Mouse (Mus musculus) embryonic facial prominence, embryonic 13.5 days (tissue): ENCODE data around the gene Mast3. TPM values are rescaled to one million over a fixed set of nuclear protein-coding genes. Genes with fewer than 3 reads are reported as not detected.

Source experiments
- ATAC-seq: fragments of 200-750 bp; cut with Nextera tagmentation; 2 replicates; pipeline ENCODE4 v1.8.0; 2017; ENCODE audit warnings: low read depth; ENCODE audit not compliant: insufficient number of reproducible peaks, insufficient read depth, low FRiP score, low TSS enrichment
- H3K27ac ChIP-seq: fragments of 300-500 bp; sonication (generic); 2 replicates; pipeline ENCODE4 v1.5.1; 2015; ENCODE audit warnings: moderate library complexity, mild to moderate bottlenecking, inconsistent platforms
- H3K27me3 ChIP-seq: fragments of 300-500 bp; sonication (generic); 2 replicates; pipeline ENCODE4 v1.6.1; 2015; ENCODE audit warnings: mild to moderate bottlenecking, inconsistent platforms
- H3K36me3 ChIP-seq: fragments of 300-500 bp; sonication (generic); 2 replicates; pipeline ENCODE4 v1.6.1; 2015; ENCODE audit warnings: mild to moderate bottlenecking, inconsistent platforms
- H3K4me1 ChIP-seq: fragments of 300-500 bp; sonication (generic); 2 replicates; pipeline ENCODE4 v1.6.1; 2015; ENCODE audit warnings: inconsistent platforms
- H3K4me2 ChIP-seq: fragments of 300-500 bp; sonication (generic); 2 replicates; pipeline ENCODE4 v1.6.1; 2015; ENCODE audit warnings: moderate library complexity, mild to moderate bottlenecking, inconsistent platforms
- H3K4me3 ChIP-seq: fragments of 300-500 bp; sonication (generic); 2 replicates; pipeline ENCODE4 v1.5.1; 2015; ENCODE audit warnings: mild to moderate bottlenecking, inconsistent platforms
- H3K9ac ChIP-seq: fragments of 300-500 bp; sonication (generic); 2 replicates; pipeline ENCODE4 v1.6.1; 2015; ENCODE audit warnings: mild to moderate bottlenecking, inconsistent platforms
- H3K9me3 ChIP-seq: fragments of 300-500 bp; sonication (generic); 2 replicates; pipeline ENCODE4 v1.6.1; 2016; ENCODE audit warnings: inconsistent platforms
- WGBS: fragments of 180-500 bp; shearing (Covaris S2); methylation state at CpG from one replicate; pipeline ENCODE4 v1.1.7; 2015; ENCODE audit warnings: mixed read lengths; 5-methylcytosine and 5-hydroxymethylcytosine counted together
- polyA plus RNA-seq: library from polyadenylated mRNA; unstranded; fragments of >200 nt; fragmentation: Nextera tagmentation; extraction: Ambion mirVana; gene quantifications from 2 replicates; pipeline ENCODE4 v1.2.1, GENCODE M21; 2015

Gene Mast3
- polyA plus RNA-seq = 12.5 and 13.8 TPM in 2 replicates

DNA sequence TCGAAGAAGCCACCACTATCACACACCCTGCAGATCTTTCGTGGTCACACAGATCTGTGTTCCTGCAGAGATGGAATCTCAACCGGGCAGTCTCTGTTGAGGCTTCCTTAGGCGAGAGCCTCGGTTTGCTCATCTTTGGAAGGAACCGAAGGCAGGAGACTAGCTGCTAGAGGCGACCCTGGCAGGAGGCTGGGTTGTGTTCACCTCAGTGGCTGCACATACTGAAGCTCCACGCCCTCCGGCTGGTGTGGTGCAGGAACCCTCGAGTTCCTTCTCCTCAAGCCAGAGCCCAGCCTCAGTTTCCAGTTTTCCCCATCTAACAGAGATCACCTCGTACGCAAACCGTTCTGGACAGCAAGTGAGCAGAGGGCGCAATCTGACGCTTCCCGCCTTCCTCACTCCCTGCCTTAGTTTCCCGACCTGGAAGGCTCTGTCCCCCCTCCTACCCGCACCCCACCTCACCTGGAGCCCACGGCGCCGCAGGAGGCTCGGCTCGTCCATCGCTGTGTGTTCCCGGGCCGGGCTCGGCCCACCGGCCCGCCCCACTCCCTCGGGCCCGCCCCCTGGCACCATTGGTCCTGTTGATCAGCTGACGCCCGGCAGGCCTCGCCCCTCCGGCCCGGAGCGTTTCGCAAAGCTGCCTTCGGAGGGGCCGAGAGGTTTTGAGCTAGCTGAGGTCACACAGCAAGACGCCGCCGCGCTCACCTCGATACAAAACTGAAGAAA is at the start of gene Mast3:
Mast3 (minus strand) TSS at position 574 of the 726 bp plus-strand sequence.
- Histone ChIP-seq H3K27ac (peak within 1 kb of the TSS; percentile 5; the same call in 1 of the 2 replicates), H3K4me2 (peak within 1 kb of the TSS; percentile 89), H3K4me1 (peaks cover 15% of the 10 kb centered on the region), H3K9ac (peak within 1 kb of the TSS; percentile 65), H3K27me3 (peaks cover 70% of the 10 kb centered on the region), H3K36me3 (no peaks in the 10 kb centered on the region), H3K9me3 (no peaks in the 10 kb centered on the region), H3K4me3 (peak within 1 kb of the TSS; percentile 59)
- peak; percentile 75 for ATAC-seq
- WGBS = under 1% methylated on average over 45 of the region's 45 CpGs

DNA sequence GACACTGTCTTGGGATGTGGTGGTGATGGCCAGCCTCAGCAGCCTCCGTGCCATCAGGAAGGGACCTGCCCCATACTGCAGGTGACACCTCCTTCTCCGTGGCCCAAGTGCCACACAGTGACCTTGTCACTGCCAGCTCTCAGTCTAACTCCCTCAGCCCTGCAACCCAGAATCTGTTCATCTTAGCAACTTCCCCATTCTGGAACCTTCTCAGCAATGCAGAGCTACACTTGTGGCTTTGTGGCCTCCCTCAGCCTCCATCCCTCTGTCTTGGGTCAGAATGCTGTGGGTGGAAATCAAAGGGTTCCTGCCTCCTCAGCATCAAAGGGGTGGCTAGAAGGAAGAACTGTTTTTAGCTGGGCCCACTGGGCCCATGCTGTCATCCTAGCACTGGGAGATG is 49.0 kb upstream of the Mast3 start:
- H3K36me3 ChIP-seq = 0 out of 2 replicates have a peak, but pooled peaks cover 5% of the 10 kb centered on the region
- H3K9ac ChIP-seq = no peak overlapping the region
- H3K9me3 ChIP-seq = no peaks in the 10 kb centered on the region
- no peaks in the 10 kb centered on the region for H3K27me3 ChIP-seq
- ATAC-seq = no peak
- no peak overlapping the region for H3K4me2 ChIP-seq
- peaks cover 22% of the 10 kb centered on the region for H3K4me1 ChIP-seq
- no peak overlapping the region for H3K4me3 ChIP-seq
- no peak overlapping the region for H3K27ac ChIP-seq
- 83% methylated on average over 2 of the region's 2 CpGs for WGBS

DNA sequence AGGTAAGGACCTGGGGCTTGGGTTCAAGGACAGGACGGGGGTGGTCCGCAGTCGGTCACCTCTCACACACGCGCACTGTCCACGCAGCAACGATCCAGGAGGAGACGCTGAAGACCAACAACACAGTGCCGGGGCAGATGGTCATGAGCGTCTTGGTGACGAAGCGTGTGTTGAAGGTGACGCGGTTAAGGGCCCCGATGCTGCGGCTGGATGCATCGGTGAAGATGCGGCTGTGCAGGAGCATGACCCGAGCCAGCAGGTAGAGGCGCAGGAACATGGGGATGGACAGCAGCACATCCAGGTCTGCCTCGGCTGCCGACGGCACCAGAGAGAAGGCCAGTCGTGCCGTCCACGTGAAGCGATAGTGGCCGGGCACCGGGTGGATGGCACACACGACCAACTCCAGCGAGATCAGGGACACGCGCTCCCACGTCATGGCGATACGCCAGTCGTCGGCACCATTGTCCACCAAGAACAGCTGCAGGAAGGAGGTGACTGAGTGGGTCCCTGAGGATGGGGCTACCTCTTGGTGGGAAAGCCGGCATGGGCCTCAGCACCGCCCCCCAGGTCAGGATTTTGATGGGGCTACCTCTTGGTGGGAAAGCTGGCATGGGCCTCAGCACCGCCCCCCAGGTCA is 47.9 kb upstream of the Mast3 start:
- WGBS = 91% methylated on average over 41 of the region's 41 CpGs
- no peak for ATAC-seq
- peak overlapping the region; percentile 27; the same call in 1 of the 2 replicates for H3K9ac ChIP-seq

DNA sequence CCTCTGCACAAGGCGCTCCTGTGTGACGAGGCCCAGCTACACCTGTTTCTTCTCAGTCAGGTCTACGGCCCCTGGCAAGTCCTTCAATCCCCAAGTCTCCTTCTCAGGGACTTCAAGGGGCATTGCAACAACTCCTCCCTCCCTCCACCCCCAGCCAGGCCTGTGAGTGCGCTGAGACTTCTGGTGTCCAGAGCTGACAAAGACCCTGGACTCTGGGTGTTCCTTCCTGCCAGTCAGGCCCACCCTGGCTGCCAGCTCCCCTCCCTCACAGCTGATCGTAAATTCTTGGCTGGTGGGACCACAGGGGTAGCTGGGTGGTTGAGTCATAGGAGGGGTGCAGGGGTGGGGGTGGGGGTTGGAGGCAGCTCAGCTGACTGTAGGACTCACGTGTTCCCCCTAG is 47.0 kb upstream of the Mast3 start:
- Histone ChIP-seq H3K4me3 (no peak overlapping the region), H3K4me2 (no peak overlapping the region), H3K27me3 (0 out of 2 replicates have a peak, but pooled peaks cover 1% of the 10 kb centered on the region), H3K27ac (no peak overlapping the region), H3K4me1 (peaks cover 6% of the 10 kb centered on the region), H3K36me3 (0 out of 2 replicates have a peak, but pooled peaks cover 5% of the 10 kb centered on the region), H3K9ac (no peak overlapping the region), H3K9me3 (no peaks in the 10 kb centered on the region)
- WGBS = 52% methylated on average over 6 of the region's 6 CpGs
- ATAC-seq = no peak

More for the DNA sequence above, 47.9 kb upstream of the Mast3 start:
- no peak overlapping the region for H3K4me2 ChIP-seq
- H3K27me3 ChIP-seq = no peaks in the 10 kb centered on the region
- H3K36me3 ChIP-seq = 0 out of 2 replicates have a peak, but pooled peaks cover 5% of the 10 kb centered on the region
- H3K4me1 ChIP-seq = peaks cover 14% of the 10 kb centered on the region
- H3K27ac ChIP-seq = no peak overlapping the region
- no peaks in the 10 kb centered on the region for H3K9me3 ChIP-seq
- no peak overlapping the region for H3K4me3 ChIP-seq

DNA sequence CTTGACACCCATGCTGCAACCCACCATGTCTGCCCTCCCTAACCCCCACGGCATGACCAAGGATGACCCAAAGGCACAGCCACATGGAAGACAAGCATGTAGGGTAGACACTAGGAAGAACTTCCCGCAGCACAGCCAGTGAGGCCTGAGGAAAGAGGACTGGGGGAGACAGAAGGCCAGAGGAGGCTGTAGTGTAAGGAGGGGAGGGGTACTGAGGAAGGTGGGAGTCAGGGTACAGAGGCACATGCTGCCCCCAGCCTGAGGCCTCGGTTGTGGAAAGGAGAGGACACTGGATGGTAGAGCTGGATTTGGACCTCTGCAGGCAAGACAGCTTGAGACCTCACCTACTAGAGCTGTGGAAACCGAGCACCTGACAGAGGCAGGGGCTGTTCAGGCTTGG is 46.1 kb upstream of the Mast3 start:
- Histone ChIP-seq H3K4me2 (no peak overlapping the region), H3K9me3 (no peaks in the 10 kb centered on the region), H3K27ac (no peak overlapping the region), H3K4me1 (no peaks in the 10 kb centered on the region; the same call in 1 of the 2 replicates), H3K36me3 (0 out of 2 replicates have a peak, but pooled peaks cover 5% of the 10 kb centered on the region), H3K27me3 (0 out of 2 replicates have a peak, but pooled peaks cover 3% of the 10 kb centered on the region), H3K4me3 (no peak overlapping the region), H3K9ac (no peak overlapping the region)
- no peak for ATAC-seq
- 85% methylated on average over 4 of the region's 4 CpGs for WGBS

DNA sequence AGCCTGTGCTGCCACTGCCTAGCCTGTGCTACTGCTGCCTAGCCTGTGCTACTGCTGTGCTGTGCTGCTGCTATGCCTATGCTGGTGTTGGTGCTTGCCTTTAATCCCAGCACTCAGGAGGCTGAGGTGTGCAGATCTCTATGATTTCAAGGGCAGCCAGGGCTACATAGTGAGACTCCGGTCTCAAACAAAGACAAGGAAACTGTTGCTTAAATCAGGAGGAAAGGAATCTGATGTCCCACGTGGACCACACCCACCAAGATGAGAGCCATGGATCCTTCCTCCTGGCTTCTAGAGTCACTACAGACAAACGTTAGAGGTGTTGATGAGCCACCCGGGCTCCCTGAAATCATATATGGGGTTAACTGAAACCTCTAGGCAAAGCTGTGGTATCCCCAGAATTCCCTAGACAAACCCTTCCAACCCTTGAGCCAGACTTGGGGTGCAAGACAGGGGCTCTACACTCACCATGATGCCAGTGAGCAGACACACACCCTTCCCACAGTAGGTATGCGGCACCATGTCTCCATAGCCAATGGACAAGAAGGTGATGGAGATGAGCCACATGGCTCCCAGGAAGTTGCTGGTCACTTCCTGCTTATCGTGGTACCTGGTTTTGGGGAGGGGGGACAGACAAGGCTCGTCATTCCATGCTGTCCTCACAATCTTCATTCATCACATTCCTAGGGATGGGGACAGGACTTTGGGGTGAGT is 45.4 kb upstream of the Mast3 start:
- WGBS = 74% methylated on average over 7 of the region's 7 CpGs
- 0 out of 2 replicates have a peak, but pooled peaks cover 3% of the 10 kb centered on the region for H3K27me3 ChIP-seq
- H3K27ac ChIP-seq = no peak overlapping the region
- ATAC-seq = no peak
- no peak overlapping the region for H3K4me3 ChIP-seq
- H3K9me3 ChIP-seq = no peaks in the 10 kb centered on the region
- 0 out of 2 replicates have a peak, but pooled peaks cover 5% of the 10 kb centered on the region for H3K36me3 ChIP-seq
- no peaks in the 10 kb centered on the region; the same call in 1 of the 2 replicates for H3K4me1 ChIP-seq
- no peak overlapping the region for H3K9ac ChIP-seq
- H3K4me2 ChIP-seq = no peak overlapping the region

DNA sequence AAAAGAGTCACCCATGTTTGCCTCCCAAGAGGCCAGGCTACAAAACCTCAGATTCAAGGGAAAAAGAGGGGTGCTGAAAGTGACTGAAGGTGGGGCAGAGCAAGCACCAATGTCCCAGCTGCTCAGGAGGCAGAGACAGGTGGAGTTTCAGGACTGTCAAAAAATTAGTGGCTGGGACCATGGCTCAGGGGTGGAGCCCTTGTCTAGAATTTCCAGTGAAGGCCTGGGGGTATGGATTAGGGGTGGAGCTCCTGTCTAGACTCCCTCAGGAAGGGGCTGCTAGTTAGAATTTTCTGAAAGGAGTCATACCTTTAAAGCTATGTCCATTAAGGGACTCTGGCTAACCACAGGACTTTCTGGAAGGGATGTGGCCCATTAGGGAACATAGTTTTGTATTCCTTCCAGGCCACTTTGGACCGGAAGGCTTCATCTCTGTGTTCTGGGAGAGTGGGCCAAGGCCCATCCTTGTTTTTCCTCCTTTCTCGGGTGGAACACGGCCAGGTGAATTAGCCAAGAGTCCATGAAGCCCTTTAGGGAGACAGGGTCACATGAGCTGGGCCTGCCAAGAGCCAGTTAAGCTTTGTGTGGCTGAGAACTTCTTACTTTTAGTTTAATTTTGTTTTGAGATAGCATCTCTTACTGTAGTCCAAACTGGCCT is 44.6 kb upstream of the Mast3 start:
- ATAC-seq = no peak
- Histone ChIP-seq H3K4me2 (no peak overlapping the region), H3K27ac (no peak overlapping the region), H3K4me3 (no peak overlapping the region), H3K36me3 (no peaks in the 10 kb centered on the region), H3K9me3 (no peaks in the 10 kb centered on the region), H3K27me3 (0 out of 2 replicates have a peak, but pooled peaks cover 3% of the 10 kb centered on the region), H3K4me1 (no peaks in the 10 kb centered on the region; the same call in none of the 2 replicates), H3K9ac (no peak overlapping the region)
- WGBS = 76% methylated on average over 3 of the region's 3 CpGs

DNA sequence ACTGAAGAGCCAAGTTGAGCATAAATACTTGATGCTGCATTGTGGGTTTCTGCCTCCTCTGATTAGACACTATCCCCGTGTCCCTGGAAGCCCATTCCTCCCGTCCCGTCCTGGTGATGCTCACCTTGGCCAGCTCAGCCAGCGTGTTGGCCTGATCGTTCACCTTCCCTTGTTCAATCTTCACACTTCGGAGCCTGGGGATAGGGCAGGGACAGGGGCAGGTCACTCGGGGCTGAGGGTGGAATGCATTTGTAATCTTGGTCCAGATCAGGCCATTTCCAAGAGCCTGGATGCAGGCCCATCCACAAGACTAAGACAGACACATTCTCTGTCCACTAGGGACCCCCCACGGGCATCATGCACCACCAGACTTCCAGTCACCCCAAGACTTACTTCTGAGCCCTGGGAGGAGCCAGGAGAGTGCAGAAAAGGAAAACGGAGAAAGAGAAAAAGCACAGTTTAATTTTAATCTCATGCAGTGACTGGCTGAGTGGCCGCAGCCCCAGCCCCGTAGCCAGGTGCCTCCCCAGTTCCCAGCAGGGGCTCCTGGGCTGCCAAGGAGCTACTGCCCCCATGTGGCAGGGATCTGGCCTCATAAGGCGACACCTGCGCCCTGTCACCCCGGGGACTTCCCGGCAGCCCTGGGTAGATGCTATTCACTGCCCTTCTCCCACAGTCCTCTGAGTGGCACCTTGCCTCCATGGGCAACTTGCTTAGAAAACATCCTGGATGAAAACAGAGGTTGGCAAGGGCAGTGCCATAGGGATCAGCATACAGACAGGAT is 41.7 kb upstream of the Mast3 start:
- no peak for ATAC-seq
- 0 out of 2 replicates have a peak, but pooled peaks cover 3% of the 10 kb centered on the region for H3K27me3 ChIP-seq
- H3K9ac ChIP-seq = 0 out of 2 replicates have a peak overlapping the region, but pooled peaks have one; percentile 21
- no peak overlapping the region for H3K4me2 ChIP-seq
- H3K9me3 ChIP-seq = no peaks in the 10 kb centered on the region
- H3K4me3 ChIP-seq = no peak overlapping the region
- WGBS = 56% methylated on average over 15 of the region's 15 CpGs
- no peaks in the 10 kb centered on the region for H3K36me3 ChIP-seq
- H3K4me1 ChIP-seq = no peaks in the 10 kb centered on the region; the same call in 1 of the 2 replicates
- no peak overlapping the region for H3K27ac ChIP-seq

DNA sequence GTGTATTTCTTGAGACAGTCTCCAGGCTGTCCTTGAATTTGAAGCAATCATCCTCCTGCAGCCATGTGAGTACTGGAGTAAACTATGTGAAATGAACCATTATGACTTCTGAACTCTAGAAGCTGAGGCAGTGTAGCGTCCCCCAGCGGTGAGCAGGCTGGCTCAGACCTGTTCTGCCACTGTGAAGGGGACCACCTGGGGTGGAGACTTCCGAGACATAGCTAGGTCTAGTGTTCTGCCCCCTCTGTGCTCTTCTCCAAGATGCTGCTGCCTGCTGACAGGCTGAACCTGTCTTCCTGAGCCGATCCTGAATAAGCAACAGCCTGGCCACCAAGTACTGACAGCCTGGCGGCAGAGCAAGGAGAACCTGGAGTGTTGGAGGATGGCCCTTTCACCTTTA is 40.3 kb upstream of the Mast3 start:
- ATAC-seq = no peak
- no peak overlapping the region for H3K27ac ChIP-seq
- H3K4me3 ChIP-seq = no peak overlapping the region
- H3K9me3 ChIP-seq = no peaks in the 10 kb centered on the region
- H3K36me3 ChIP-seq = no peaks in the 10 kb centered on the region
- H3K9ac ChIP-seq = peak overlapping the region; percentile 54
- H3K27me3 ChIP-seq = 0 out of 2 replicates have a peak, but pooled peaks cover 3% of the 10 kb centered on the region
- no peak overlapping the region for H3K4me2 ChIP-seq
- WGBS = 46% methylated on average over 5 of the region's 5 CpGs
- H3K4me1 ChIP-seq = peaks cover 7% of the 10 kb centered on the region; the same call in 1 of the 2 replicates

DNA sequence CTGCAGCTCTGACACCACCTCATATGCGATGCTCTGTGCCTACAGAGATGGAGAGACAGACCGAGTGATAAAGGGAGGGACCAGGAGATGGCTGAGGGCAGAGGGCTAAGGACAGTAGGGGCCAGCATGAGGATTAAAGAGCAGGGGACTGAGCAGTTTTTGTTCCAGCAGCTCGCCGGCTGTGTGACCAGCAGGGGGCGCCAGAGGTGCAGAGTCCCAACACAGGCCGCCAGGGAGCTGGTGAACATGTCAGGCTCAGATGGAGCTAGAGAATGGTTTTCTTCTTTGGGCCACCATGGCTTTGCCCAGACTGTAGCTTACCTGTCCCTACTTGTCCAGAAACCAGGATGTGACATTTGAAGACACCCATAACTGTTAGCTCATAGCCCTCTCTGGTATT is 39.7 kb upstream of the Mast3 start:
- no peak overlapping the region for H3K4me2 ChIP-seq
- H3K36me3 ChIP-seq = no peaks in the 10 kb centered on the region
- H3K4me1 ChIP-seq = peaks cover 9% of the 10 kb centered on the region; the same call in 1 of the 2 replicates
- no peak overlapping the region for H3K4me3 ChIP-seq
- H3K9me3 ChIP-seq = no peaks in the 10 kb centered on the region
- 0 out of 2 replicates have a peak, but pooled peaks cover 3% of the 10 kb centered on the region for H3K27me3 ChIP-seq
- ATAC-seq = no peak
- H3K9ac ChIP-seq = 0 out of 2 replicates have a peak overlapping the region, but pooled peaks have one; percentile 33
- no peak overlapping the region for H3K27ac ChIP-seq
- WGBS = 1% methylated on average over 6 of the region's 6 CpGs
